Mouse (Mus musculus) stomach, embryonic 14.5 days (tissue): ENCODE measurements around the gene Acly. TPM values are rescaled to one million over a fixed set of nuclear protein-coding genes. Genes with fewer than 3 reads are reported as not detected.

ENCODE experiments used
- ATAC-seq: fragments of 200-750 bp; cut with Nextera tagmentation; 2 replicates; pipeline ENCODE4 v1.8.0; 2017; ENCODE audit warnings: low read depth, moderate TSS enrichment; ENCODE audit not compliant: insufficient number of reproducible peaks, insufficient read depth, low FRiP score
- H3K27ac ChIP-seq: fragments of 300-500 bp; sonication (generic); 2 replicates; pipeline ENCODE4 v1.5.1; 2014; ENCODE audit warnings: mild to moderate bottlenecking, low read length, moderate library complexity, mixed read lengths
- H3K27me3 ChIP-seq: fragments of 300-500 bp; sonication (generic); 2 replicates; pipeline ENCODE4 v1.6.1; 2014; ENCODE audit warnings: low read length, control low read depth, mixed read lengths; ENCODE audit not compliant: control insufficient read depth, insufficient read depth
- H3K36me3 ChIP-seq: fragments of 300-500 bp; sonication (generic); 2 replicates; pipeline ENCODE4 v1.6.1; 2014; ENCODE audit warnings: mild to moderate bottlenecking, control low read depth, low read length, moderate library complexity, mixed read lengths; ENCODE audit not compliant: control insufficient read depth, insufficient read depth
- H3K4me1 ChIP-seq: fragments of 300-500 bp; sonication (generic); 2 replicates; pipeline ENCODE4 v1.6.1; 2014; ENCODE audit warnings: low read length, control low read depth, mixed read lengths; ENCODE audit not compliant: control insufficient read depth, insufficient read depth
- H3K4me2 ChIP-seq: fragments of 300-500 bp; sonication (generic); replicated peaks from 2 replicates; pipeline ENCODE4 v1.6.1; 2014; ENCODE audit warnings: low read depth, low read length, control low read depth
- H3K4me3 ChIP-seq: fragments of 300-500 bp; sonication (generic); 2 replicates; pipeline ENCODE4 v1.5.1; 2014; ENCODE audit warnings: low read depth, low read length, control low read depth
- H3K9ac ChIP-seq: fragments of 300-500 bp; sonication (generic); replicated peaks from 2 replicates; pipeline ENCODE4 v1.6.1; 2014; ENCODE audit warnings: low read depth, mild to moderate bottlenecking, control low read depth, low read length, moderate library complexity, mixed read lengths
- H3K9me3 ChIP-seq: fragments of 300-500 bp; sonication (generic); 2 replicates; pipeline ENCODE4 v1.6.1; 2016; ENCODE audit warnings: low read depth, low read length, control low read depth; ENCODE audit not compliant: control insufficient read depth
- WGBS: fragments of 180-500 bp; shearing (Covaris S2); extraction: QIAGEN DNeasy Blood & Tissue Kit; methylation state at CpG from one replicate; pipeline ENCODE4 v1.1.7; 2014; 5-methylcytosine and 5-hydroxymethylcytosine counted together
- polyA plus RNA-seq: library from polyadenylated mRNA; unstranded; fragments of >200 nt; fragmentation: Nextera tagmentation; extraction: Ambion mirVana; gene quantifications from 2 replicates; pipeline ENCODE4 v1.2.1, GENCODE M21; 2014

Gene Acly
- polyA plus RNA-seq, 1 experiment from 2014 or later, result 161 TPM

DNA sequence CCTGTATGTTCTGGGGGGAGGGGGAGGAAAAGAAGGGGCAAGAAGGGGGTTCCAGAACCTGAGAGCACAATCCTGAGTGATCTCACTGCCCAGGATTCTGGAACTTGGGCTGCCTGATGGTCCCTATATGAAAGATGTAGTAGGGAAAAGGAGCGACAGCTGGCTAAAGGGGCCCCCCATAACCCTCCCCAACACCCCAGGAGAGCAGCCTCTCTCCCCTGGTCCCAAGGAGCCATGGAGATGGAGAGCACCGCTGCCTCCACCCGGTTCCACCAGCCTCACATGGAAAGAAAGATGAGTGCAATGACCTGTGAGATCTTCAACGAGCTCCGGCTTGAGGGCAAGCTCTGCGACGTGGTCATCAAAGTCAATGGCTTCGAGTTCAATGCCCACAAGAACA lies 86.0 kb downstream of the Acly start, which contains the start of the genes Nt5c3b and Klhl10:
Gene Nt5c3b (minus strand): TSS at position 12 of the 400 bp plus-strand sequence.
Gene Klhl10 (plus strand): TSS at position 121 of the 400 bp plus-strand sequence.
- 88% methylated on average over 8 of the region's 8 CpGs for WGBS

DNA sequence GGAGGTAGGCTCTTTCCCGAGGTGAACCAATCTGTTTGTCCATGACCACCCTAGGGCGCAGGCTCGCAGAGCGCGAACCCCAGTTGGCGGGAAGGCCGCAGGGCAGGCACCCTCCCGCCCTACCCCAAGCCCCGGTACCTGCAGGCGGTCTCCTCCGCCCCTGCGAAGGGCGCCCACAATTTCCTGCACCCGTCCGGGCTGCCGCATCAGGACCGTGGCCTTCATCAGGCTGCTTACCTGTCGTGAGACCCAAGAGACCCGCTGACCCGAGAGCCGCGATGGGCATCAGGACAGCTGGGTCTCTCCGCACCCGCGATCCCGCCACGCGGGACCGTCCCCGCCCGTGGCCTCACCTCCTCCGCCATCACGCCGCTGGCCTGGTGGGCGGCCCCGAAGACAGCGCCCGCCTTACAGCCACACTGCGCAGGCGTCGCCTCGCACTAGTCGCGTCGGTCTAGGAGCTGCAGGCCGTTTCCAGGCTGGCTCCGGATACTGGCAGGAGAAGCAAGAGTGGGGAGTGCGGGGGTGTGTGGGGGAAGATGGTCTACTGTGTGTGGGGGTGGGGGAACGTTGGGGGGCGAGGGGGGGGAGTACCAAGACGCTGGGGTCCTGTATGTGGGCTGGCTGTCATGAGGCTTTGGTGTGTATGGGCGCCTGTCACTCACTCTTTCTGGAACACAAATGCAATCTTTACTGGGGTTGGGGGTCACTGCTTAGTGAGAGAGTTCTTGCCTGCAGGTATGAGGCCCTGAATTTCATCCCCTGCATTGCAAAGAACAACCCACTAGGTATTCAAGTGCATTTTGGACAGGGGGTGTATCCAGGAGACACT lies 86.9 kb downstream of the Acly start:
- Histone ChIP-seq H3K27ac (0 out of 2 replicates have a peak overlapping the region, but pooled peaks have one; percentile 7), H3K9ac (peak overlapping the region; percentile 81), H3K9me3 (no peaks in the 10 kb centered on the region), H3K36me3 (peaks cover 14% of the 10 kb centered on the region; the same call in 1 of the 2 replicates), H3K4me3 (peak overlapping the region; percentile 67), H3K4me1 (peaks cover 7% of the 10 kb centered on the region; the same call in 1 of the 2 replicates), H3K27me3 (no peaks in the 10 kb centered on the region), H3K4me2 (peak overlapping the region; percentile 72)
- 1% methylated on average over 52 of the region's 52 CpGs for WGBS
- peak; percentile 95 for ATAC-seq

More for the DNA sequence above, 86.0 kb downstream of the Acly start, which contains the start of the genes Nt5c3b and Klhl10:
- H3K4me1 ChIP-seq, result peaks cover 7% of the 10 kb centered on the region; the same call in 1 of the 2 replicates
- H3K27ac ChIP-seq, result 0 out of 2 replicates have a peak within 1 kb of the TSS, but pooled peaks have one; percentile 7
- peaks cover 8% of the 10 kb centered on the region; the same call in 1 of the 2 replicates for H3K36me3 ChIP-seq
- peak within 1 kb of the TSS; percentile 67 for H3K4me3 ChIP-seq
- H3K9ac ChIP-seq, result peak within 1 kb of the TSS; percentile 81
- no peaks in the 10 kb centered on the region for H3K9me3 ChIP-seq
- no peaks in the 10 kb centered on the region for H3K27me3 ChIP-seq
- H3K4me2 ChIP-seq, result peak within 1 kb of the TSS; percentile 72
- ATAC-seq, result no peak

DNA sequence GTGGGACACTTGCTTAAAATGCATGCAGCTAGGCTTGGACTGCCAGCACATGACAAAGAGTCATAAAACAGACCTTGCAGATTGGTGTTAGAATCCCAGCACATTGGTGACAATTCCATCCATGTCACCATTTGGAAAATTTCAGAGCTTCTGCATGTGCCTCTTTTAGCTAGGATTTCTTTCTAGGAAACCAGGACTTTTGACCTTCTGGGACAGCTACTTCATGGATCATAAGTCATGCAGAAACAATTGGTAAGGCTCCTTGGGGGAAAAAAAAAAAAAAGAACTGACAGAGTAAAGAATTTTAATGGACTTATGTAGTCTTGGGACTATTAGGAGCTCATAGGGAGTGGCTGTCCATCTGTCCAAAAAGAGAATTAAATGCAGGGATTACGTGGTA lies 89.9 kb downstream of the Acly start:
- H3K4me2 ChIP-seq, result no peak overlapping the region

DNA sequence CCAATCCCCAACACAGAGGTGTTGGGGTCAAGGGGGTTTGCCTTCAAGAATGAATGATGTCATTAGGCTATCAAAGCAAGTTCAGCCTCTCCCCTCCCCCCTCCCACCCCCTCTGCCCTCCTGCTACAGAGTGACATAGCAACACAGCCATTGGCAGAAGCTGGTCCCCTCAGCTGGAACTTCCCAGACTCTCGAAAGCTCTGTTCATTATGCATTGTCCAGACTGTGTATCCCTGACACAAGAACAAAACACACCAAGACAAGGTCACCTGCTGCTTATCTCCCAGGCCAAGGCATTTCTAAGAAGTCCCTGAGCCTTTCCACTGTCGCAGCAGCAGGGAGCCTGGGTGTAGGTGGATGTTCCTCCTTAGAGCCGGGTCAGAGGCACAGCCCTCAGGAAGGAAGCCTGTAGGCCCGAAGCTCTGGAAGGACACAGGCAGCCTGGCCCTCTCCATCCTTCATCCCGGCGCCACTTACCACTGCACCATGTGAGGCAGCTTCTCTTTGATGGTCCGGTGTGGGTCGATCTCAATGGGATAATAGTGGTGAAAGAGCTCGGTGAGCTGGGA lies 92.0 kb downstream of the Acly start:
- no peaks in the 10 kb centered on the region for H3K27me3 ChIP-seq
- H3K36me3 ChIP-seq, result peaks cover 17% of the 10 kb centered on the region; the same call in 1 of the 2 replicates
- WGBS, result 81% methylated on average over 9 of the region's 9 CpGs
- H3K9me3 ChIP-seq, result no peaks in the 10 kb centered on the region
- H3K4me3 ChIP-seq, result no peak overlapping the region
- H3K27ac ChIP-seq, result no peak overlapping the region
- peaks cover 7% of the 10 kb centered on the region; the same call in 1 of the 2 replicates for H3K4me1 ChIP-seq
- no peak overlapping the region for H3K9ac ChIP-seq
- no peak for ATAC-seq
- no peak overlapping the region for H3K4me2 ChIP-seq

More for the DNA sequence above, 89.9 kb downstream of the Acly start:
- Histone ChIP-seq H3K4me3 (no peak overlapping the region), H3K9me3 (no peaks in the 10 kb centered on the region), H3K36me3 (peaks cover 17% of the 10 kb centered on the region; the same call in 1 of the 2 replicates), H3K27ac (no peak overlapping the region), H3K9ac (no peak overlapping the region), H3K27me3 (no peaks in the 10 kb centered on the region), H3K4me1 (peaks cover 7% of the 10 kb centered on the region; the same call in 1 of the 2 replicates)
- 79% methylated on average over 1 of the region's 1 CpGs for WGBS
- ATAC-seq, result no peak

DNA sequence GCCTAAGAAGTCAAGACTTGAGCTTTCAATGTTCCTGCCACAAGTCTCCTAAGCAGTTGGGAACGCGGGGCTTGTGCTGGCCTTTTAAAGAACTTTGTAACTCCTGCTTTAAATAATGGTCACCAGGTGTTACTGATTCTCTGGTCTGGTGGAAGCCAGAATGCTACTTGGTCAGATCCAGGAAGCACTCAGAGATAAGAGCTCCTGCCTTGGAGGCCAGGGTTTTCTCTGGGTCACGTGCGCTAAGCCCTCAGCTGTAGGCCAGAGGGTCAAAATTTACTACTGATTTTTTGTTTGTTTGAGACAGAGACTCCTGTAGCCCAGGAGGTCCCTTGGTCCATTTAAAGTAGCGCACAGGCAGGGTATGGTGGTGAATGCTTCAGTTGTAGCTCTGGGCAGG lies 95.8 kb downstream of the Acly start:
- ATAC-seq, result no peak
- H3K4me3 ChIP-seq, result no peak overlapping the region
- H3K36me3 ChIP-seq, result peaks cover 25% of the 10 kb centered on the region; the same call in 1 of the 2 replicates
- H3K27me3 ChIP-seq, result no peaks in the 10 kb centered on the region
- WGBS, result 89% methylated on average over 5 of the region's 5 CpGs
- no peak overlapping the region for H3K27ac ChIP-seq
- no peak overlapping the region for H3K9ac ChIP-seq
- no peaks in the 10 kb centered on the region for H3K9me3 ChIP-seq
- no peak overlapping the region for H3K4me2 ChIP-seq
- no peaks in the 10 kb centered on the region for H3K4me1 ChIP-seq

DNA sequence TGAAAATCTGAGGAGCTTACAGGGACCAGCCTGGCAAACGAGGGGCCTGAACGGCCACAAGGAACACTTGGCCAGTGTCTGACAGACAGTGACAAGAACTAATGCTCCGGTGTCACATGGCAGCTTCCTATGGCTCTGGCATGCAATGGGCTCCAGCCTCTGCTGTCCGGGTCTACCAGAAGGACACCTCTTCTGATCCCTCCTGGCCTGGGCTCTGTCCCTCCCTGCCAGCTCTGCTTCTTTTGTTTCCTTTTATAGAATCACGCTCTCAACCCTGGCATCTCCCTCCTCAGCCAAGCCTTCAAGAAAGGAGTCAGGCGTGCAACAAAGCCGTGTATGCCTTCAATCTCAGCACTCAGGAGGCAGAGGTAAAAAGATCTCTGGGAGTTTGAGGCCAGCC lies 97.7 kb downstream of the Acly start:
- H3K36me3 ChIP-seq, result peaks cover 16% of the 10 kb centered on the region; the same call in 1 of the 2 replicates
- no peak for ATAC-seq

DNA sequence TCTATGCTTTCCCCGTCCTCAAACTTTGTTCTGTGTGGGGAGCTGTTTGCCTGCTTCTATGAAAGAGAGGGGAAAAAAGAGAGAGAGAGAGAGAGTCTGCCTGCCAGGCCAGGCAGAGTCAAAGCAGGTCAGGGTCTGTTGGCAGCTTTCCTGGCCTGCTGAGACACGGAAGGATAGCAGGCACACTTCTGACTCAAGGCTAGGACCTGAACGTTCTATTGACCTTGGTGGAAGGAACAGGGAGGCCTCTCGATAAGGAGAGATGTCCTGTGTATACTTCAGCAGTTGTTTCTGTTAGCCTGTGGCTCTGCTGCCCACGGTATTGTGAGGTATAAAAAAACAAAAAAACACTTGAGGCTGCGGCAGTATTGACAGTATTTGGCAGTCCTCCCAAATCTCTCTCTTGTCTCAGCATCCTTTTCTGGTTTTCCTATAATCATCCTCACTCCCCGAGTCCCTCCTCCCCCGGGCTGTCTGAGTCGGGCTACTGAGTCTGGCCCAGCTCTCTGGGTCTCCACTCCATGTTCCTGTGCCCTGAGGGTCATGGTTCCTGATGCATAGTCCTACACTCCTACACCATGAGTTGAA lies 99.1 kb downstream of the Acly start:
- no peak for ATAC-seq
- peaks cover 23% of the 10 kb centered on the region; the same call in 1 of the 2 replicates for H3K36me3 ChIP-seq
- no peaks in the 10 kb centered on the region for H3K9me3 ChIP-seq
- H3K27ac ChIP-seq, result no peak overlapping the region
- H3K4me2 ChIP-seq, result no peak overlapping the region
- H3K27me3 ChIP-seq, result no peaks in the 10 kb centered on the region
- H3K4me3 ChIP-seq, result no peak overlapping the region
- no peak overlapping the region for H3K9ac ChIP-seq
- H3K4me1 ChIP-seq, result no peaks in the 10 kb centered on the region
- 64% methylated on average over 9 of the region's 9 CpGs for WGBS

More for the DNA sequence above, 97.7 kb downstream of the Acly start:
- H3K9ac ChIP-seq, result no peak overlapping the region
- H3K4me2 ChIP-seq, result no peak overlapping the region
- 90% methylated on average over 7 of the region's 7 CpGs for whole genome bisulfite sequencing
- no peaks in the 10 kb centered on the region for H3K9me3 ChIP-seq
- H3K27me3 ChIP-seq, result no peaks in the 10 kb centered on the region
- H3K4me3 ChIP-seq, result no peak overlapping the region
- no peaks in the 10 kb centered on the region for H3K4me1 ChIP-seq
- H3K27ac ChIP-seq, result no peak overlapping the region

DNA sequence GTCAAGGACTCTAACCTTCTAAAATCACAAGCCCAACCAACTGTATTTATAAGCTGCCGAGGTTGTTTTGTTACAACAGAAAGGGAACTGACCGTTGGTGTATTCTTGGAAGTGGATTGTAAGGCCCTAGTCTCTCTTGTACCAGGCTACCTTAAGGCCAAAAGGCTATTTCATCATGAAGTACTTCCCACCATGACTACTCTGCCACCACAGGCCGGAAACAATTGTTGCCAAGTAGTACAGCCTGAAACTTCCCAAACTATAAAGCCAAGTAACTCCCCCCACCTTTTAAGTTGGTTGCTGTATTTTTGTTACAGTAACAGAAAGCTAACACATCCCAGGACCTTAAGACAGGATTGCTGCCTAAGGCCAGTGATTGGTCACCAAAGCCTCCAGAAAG lies 101.0 kb downstream of the Acly start:
- no peak overlapping the region for H3K4me2 ChIP-seq
- no peak overlapping the region for H3K4me3 ChIP-seq
- H3K36me3 ChIP-seq, result peaks cover 24% of the 10 kb centered on the region; the same call in 1 of the 2 replicates
- no peaks in the 10 kb centered on the region for H3K4me1 ChIP-seq
- 88% methylated on average over 3 of the region's 3 CpGs for WGBS
- no peaks in the 10 kb centered on the region for H3K27me3 ChIP-seq
- no peak overlapping the region for H3K9ac ChIP-seq
- H3K9me3 ChIP-seq, result no peaks in the 10 kb centered on the region
- H3K27ac ChIP-seq, result no peak overlapping the region
- ATAC-seq, result no peak
